Mouse (Mus musculus): ENCODE data around the gene Ccnl2.
A peak's percentile ranks its signal among the peaks of the same experiment; 100 is the strongest.

The Ccnl2 gene

DNA sequence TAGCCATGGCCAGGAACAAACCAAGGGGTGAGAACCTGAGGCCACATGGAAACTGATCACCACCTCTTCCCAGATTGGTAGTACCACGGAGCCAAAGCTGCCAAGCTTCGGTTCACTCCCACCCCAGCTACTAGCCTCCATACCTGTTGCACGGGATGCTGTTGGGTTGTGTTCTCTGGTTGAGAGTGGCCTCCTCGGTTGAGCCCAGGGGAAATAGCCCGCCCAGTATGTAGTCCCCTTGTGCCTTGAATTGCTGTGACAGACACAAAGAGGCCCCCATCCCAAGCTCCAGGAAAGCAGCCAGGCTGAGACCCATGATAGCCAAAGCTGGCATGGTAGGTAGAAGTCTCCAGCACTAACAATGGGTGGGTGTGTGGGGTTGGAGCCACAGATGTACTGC, 50.7 kb downstream of the Ccnl2 start, which contains the start of gene Tas1r3:
Gene Tas1r3 (minus strand): TSS at position 362 of the 400 bp plus-strand sequence.
- no peak for DNase-seq (ENCODE audit: low read depth, low spot score)

DNA sequence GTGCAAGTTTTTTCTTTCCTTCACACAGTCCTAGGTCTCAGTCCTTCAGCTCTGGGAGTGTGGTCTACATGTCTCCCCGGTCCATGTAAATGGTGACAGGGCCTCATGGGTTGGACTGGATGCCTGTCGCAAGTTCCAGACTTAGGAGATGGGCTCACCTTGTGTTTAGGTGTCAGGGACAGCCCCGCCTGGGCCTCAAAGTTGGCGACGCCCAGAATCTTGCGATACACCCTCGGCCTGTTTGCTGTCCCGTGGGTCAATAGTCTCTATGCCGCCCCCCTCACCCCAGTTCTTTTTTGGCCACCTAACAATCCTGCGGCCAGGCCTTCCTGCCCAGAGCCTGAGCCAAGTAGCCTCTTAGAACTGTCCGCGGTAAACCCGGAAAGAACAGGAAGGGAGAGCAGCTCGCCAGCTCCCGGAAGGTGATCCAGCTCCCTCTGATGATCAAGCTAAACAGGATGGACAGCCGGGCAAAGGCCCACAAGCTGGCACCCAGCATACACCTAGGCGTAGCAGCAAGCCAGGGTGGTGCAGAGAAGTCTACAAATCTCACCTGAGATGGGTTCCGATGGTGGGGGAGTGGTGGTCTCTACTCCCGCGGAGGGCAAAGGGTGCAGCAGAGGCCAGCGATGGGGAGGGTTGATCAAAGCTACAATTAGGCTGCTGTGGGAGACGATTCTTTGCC, 56.5 kb downstream of the Ccnl2 start:
- DNase-seq (ENCODE audit: low read depth, low spot score): no peak

DNA sequence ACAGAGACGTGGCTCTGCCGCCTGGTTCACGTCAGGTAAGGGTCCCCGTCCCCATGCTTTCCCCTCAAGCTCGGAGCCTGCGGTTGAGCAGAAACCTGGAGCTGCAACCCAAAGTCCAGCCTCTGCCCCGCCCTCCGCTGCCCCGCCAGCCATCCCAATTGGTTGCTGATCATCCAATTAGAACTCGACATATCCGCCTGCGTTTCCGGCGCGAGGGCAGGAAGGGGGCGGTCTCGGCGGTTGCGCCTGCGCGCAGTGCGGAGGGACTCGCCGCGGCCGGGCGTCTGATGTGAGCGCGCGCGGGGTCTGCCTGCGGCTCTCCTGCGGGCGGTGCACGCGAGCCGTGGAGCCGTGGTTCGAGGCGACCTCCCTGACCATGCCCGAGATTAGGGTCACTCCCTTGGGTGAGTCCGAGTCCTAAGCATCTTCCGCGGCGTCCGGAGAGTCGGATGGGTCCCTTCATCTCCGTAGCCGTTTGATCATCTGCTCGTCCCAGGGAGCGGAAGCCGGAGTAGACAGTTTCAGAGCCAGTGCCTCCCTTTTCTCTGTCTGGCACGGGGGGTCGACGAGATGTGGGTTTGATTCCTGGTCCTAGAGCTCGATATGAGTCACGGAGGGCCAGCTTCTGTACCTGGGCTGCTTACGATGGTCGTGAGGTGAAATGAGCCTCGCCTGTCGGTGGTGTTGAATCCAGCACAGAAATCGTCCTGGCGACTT, 57.2 kb downstream of the Ccnl2 start, which contains the start of the genes Cptp and Ints11:
Gene Cptp (minus strand): TSS at position 124 of the 717 bp plus-strand sequence.
Gene Ints11 (plus strand): TSS at position 230 of the 717 bp plus-strand sequence.
- peak; percentile 93 for DNase-seq (ENCODE audit: low read depth, low spot score)

DNA sequence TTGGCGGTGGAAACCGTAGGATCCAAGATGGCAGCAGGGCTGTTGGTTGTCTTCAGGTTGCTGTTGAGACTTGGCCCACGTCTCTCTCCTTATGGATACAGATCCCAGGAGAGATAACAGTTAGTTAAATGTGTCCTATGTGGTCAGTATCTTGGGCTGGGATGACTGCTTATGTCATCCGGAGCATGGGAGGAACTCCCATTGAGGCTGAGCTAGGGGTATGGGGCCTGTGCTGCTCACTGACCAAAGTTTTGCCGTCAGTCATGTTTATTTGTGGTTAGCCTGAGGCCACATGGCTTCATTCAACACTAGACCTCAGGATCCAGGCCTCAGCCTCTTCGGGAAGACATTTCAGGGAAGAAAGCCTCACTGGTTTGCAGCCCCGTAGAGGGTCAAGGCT, 59.1 kb downstream of the Ccnl2 start:
- DNase-seq (ENCODE audit: low read depth, low spot score): no peak
